Mouse (Mus musculus): ENCODE measurements around the gene Nox1.

DNA sequence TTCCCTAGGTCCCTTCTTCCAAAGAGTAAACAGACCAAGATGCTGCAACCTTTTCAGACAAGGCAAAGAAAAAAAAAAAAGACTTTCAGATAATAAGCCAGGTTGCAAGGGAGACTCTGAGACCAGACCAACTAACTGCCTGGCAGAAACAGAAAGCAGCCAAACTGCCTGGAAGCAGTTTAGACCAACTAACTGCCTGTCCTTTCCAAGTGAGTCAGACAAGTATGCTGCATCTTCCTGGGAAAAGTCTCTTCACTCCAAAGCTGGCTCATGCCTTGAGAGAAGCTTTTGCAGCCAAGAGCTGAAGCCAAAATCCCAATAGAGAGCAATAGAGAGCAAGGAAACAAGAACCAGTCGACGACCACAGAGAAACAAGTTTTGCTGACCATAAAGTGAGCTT is 164.9 kb downstream of the Nox1 start:
- TF ChIP-seq POLR2A (IDR thresholded peaks at IDR 0.05; ENCODE audit: insufficient read depth, low read depth, low read length) (no peak), CTCF (IDR thresholded peaks at IDR 0.05) (no peak)

Data from heart, adult 2 months (tissue).